Mouse (Mus musculus) bone marrow, adult 2 months (tissue): Measurements from ENCODE around the gene Fam209. TPM values are rescaled to one million over a fixed set of nuclear protein-coding genes. Genes with fewer than 3 reads are reported as not detected.

ENCODE experiments used
- H3K27ac ChIP-seq: fragments of 200-500 bp; 2 replicates; pipeline ENCODE4 v1.5.1; 2012; ENCODE audit warnings: low read depth, mild to moderate bottlenecking, control low read depth, inconsistent platforms, low read length; ENCODE audit not compliant: control insufficient read depth, poor library complexity, insufficient read depth
- H3K4me1 ChIP-seq: fragments of 200-500 bp; 2 replicates; pipeline ENCODE4 v1.6.1; 2011; ENCODE audit warnings: low read length; ENCODE audit not compliant: control insufficient read depth, insufficient read depth
- H3K4me3 ChIP-seq: fragments of 200-500 bp; replicated peaks from 2 replicates; pipeline ENCODE3; 2011; ENCODE audit warnings: mild to moderate bottlenecking, low read depth, low read length, control low read depth; ENCODE audit not compliant: control insufficient read depth
- CTCF ChIP-seq: fragments of 200-500 bp; IDR thresholded peaks from 2 replicates; pipeline ENCODE4 v1.5.1; 2011; ENCODE audit warnings: low read length, control low read depth; ENCODE audit not compliant: control insufficient read depth, insufficient read depth
- POLR2A ChIP-seq: fragments of 200-500 bp; IDR thresholded peaks from 2 replicates; pipeline ENCODE4 v1.6.1; 2011; ENCODE audit warnings: low read depth, mild to moderate bottlenecking, control low read depth, low read length, borderline replicate concordance; ENCODE audit not compliant: control insufficient read depth
- WGBS: fragments of 180-500 bp; shearing (Covaris S2); methylation state at CpG from one replicate; pipeline ENCODE4 v1.1.7; 2018; 5-methylcytosine and 5-hydroxymethylcytosine counted together
- polyA plus RNA-seq: library from polyadenylated mRNA; stranded (reverse); fragments of >200 nt; gene quantifications from 2 replicates; pipeline ENCODE4 v1.2.4, GENCODE M21; 2011; ENCODE audit warnings: low replicate concordance; ENCODE audit not compliant: missing spikeins, insufficient read depth, insufficient read length

Gene Fam209
- polyA plus RNA-seq, 1 experiment = 5.2 TPM

- TF ChIP-seq POLR2A = no peak
- peak; percentile 73 for TF ChIP-seq CTCF
These were observed 25.0 kb upstream of the Fam209 start for GRCm38 (mm10) chr2:172447317-172447716.

GRCm38 (mm10) chr2:172448329-172448728 lies 24.0 kb upstream of the Fam209 start:
- no peak overlapping the region for H3K27ac ChIP-seq
- no peaks in the 10 kb centered on the region for H3K4me1 ChIP-seq
- H3K4me3 ChIP-seq = no peak overlapping the region
- 73% methylated on average over 4 of the region's 4 CpGs for WGBS
- TF ChIP-seq CTCF (no peak), POLR2A (no peak)

More at GRCm38 (mm10) chr2:172447317-172447716, 25.0 kb upstream of the Fam209 start:
- WGBS = 90% methylated on average over 6 of the region's 6 CpGs
- H3K27ac ChIP-seq = no peak overlapping the region
- no peaks in the 10 kb centered on the region; the same call in 1 of the 2 replicates for H3K4me1 ChIP-seq
- no peak overlapping the region for H3K4me3 ChIP-seq

- Histone ChIP-seq H3K4me3 (no peak overlapping the region), H3K27ac (no peak overlapping the region), H3K4me1 (no peaks in the 10 kb centered on the region)
- 80% methylated on average over 6 of the region's 6 CpGs for WGBS
- no peak for TF ChIP-seq POLR2A
- no peak for TF ChIP-seq CTCF
These were observed 21.7 kb upstream of the Fam209 start for GRCm38 (mm10) chr2:172450640-172451039.

- Histone ChIP-seq H3K4me3 (no peak overlapping the region), H3K27ac (no peak overlapping the region), H3K4me1 (no peaks in the 10 kb centered on the region)
- TF ChIP-seq CTCF (no peak), POLR2A (no peak)
- WGBS = 91% methylated on average over 4 of the region's 4 CpGs
These were observed 20.3 kb upstream of the Fam209 start for GRCm38 (mm10) chr2:172452031-172452430.

- Histone ChIP-seq H3K4me1 (no peaks in the 10 kb centered on the region), H3K27ac (no peak overlapping the region), H3K4me3 (no peak overlapping the region)
- TF ChIP-seq POLR2A (no peak), CTCF (no peak)
- WGBS = 94% methylated on average over 10 of the region's 10 CpGs
These were observed 19.9 kb upstream of the Fam209 start for GRCm38 (mm10) chr2:172452458-172452857.

GRCm38 (mm10) chr2:172458496-172458895 lies 13.8 kb upstream of the Fam209 start, which contains the start of gene Gcnt7:
Gene Gcnt7, minus strand, starts transcription at chr2:172458596.
- 89% methylated on average over 11 of the region's 11 CpGs for WGBS
- no peak within 1 kb of the TSS for H3K27ac ChIP-seq
- H3K4me3 ChIP-seq = no peak within 1 kb of the TSS
- no peaks in the 10 kb centered on the region for H3K4me1 ChIP-seq
- TF ChIP-seq POLR2A (no peak), CTCF (no peak)

GRCm38 (mm10) chr2:172460647-172461046 lies 11.7 kb upstream of the Fam209 start:
- Histone ChIP-seq H3K4me1 (no peaks in the 10 kb centered on the region), H3K4me3 (no peak overlapping the region), H3K27ac (no peak overlapping the region)
- 84% methylated on average over 2 of the region's 2 CpGs for WGBS
- no peak for TF ChIP-seq CTCF
- no peak for TF ChIP-seq POLR2A

- 92% methylated on average over 4 of the region's 4 CpGs for whole genome bisulfite sequencing
- no peak overlapping the region for H3K27ac ChIP-seq
- TF ChIP-seq POLR2A (no peak), CTCF (no peak)
- H3K4me1 ChIP-seq = no peaks in the 10 kb centered on the region
- H3K4me3 ChIP-seq = no peak overlapping the region
These were observed 9.5 kb upstream of the Fam209 start for GRCm38 (mm10) chr2:172462813-172463212.

- H3K27ac ChIP-seq = no peak overlapping the region
- TF ChIP-seq CTCF (no peak), POLR2A (no peak)
- 84% methylated on average over 11 of the region's 11 CpGs for WGBS
- H3K4me1 ChIP-seq = no peaks in the 10 kb centered on the region
- no peak overlapping the region for H3K4me3 ChIP-seq
These were observed 5.7 kb upstream of the Fam209 start for GRCm38 (mm10) chr2:172466427-172467132.
